Mouse (Mus musculus) limb, embryonic 10.5 days (tissue): ENCODE measurements at regions not wholly inside any gene's neighbourhood (a gene's known extent, or its start where the extent isn't known, plus 50 kb on each side); places are given as distances from the start of the nearest gene placed in this dataset.

Experiments
- DNase-seq: peaks from one replicate; pipeline ENCODE4 v3.0.0-alpha.2; 2017; ENCODE audit warnings: low spot score
- H3K27ac ChIP-seq: fragments of 300-500 bp; sonication (generic); 2 replicates; pipeline ENCODE4 v1.5.1; 2016; ENCODE audit warnings: mild to moderate bottlenecking
- H3K27me3 ChIP-seq: fragments of 300-500 bp; sonication (generic); 2 replicates; pipeline ENCODE4 v1.6.1; 2016; ENCODE audit warnings: low read depth, mild to moderate bottlenecking; ENCODE audit not compliant: poor library complexity, severe bottlenecking
- H3K36me3 ChIP-seq: fragments of 300-500 bp; sonication (generic); 2 replicates; pipeline ENCODE4 v1.6.1; 2016; ENCODE audit warnings: mild to moderate bottlenecking, moderate library complexity
- H3K4me1 ChIP-seq: fragments of 300-500 bp; sonication (generic); 2 replicates; pipeline ENCODE4 v1.6.1; 2016
- H3K4me3 ChIP-seq: fragments of 300-500 bp; sonication (generic); 2 replicates; pipeline ENCODE4 v1.5.1; 2016; ENCODE audit warnings: mild to moderate bottlenecking, moderate library complexity
- H3K9me3 ChIP-seq: fragments of 300-500 bp; sonication (generic); replicated peaks from 2 replicates; pipeline ENCODE4 v1.6.1; 2016; ENCODE audit warnings: mild to moderate bottlenecking
- WGBS: fragments of 180-500 bp; shearing (Covaris S2); methylation state at CpG from one replicate; pipeline ENCODE4 v1.1.7; 2016; 5-methylcytosine and 5-hydroxymethylcytosine counted together

DNA sequence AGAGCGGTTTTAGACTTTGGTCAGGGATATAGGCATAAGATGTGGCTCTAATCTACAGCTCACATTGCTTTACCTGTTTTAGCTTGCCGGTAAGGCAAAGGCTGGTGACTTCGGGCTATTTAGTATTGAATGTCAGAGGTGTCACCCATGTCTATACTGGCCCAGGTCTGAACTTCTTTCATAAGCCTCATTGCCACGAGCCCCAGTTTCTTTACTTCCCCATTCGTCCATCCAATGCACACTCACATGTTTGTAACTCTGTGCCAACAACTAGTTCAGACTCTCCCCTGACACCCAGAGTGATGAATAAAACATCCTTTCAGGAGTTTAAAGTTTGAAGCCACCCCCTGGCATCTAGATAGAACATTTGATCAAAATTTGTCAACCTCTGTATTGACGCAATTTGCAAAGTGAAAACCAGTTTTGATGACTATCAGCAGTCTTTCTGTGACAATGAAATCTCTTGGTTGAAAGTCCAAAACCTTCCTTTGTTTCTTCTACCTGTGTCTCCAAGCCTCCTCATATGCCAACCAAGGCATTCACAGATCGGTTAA lies 288.4 kb downstream of the Ets1 start:
- no peak for DNase-seq
- Histone ChIP-seq H3K4me3 (no peak overlapping the region), H3K36me3 (no peaks in the 10 kb centered on the region), H3K4me1 (no peaks in the 10 kb centered on the region), H3K9me3 (no peaks in the 10 kb centered on the region), H3K27me3 (no peaks in the 10 kb centered on the region), H3K27ac (no peak overlapping the region)
- 93% methylated on average over 7 of the region's 7 CpGs for WGBS

DNA sequence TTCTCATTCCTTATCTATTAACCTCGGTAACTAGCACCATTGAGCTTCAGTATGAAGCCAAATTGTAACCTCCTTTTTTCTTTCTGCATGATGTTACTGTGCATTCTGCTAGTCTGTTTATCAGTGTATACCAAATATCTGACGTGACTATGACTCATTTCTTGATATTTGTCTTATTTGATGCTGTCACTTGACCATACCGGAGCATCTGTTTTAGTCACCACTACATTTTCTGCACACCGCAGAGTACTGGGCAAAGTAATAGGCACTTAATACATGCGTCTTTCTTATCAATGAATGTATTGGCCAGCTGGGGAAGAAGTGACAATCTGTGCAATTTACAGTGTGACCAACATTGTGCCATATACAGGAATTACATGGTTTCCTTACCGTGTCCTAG lies 289.0 kb downstream of the Ets1 start:
- H3K9me3 ChIP-seq: no peaks in the 10 kb centered on the region
- H3K27ac ChIP-seq: no peak overlapping the region
- H3K36me3 ChIP-seq: no peaks in the 10 kb centered on the region
- WGBS: 91% methylated on average over 6 of the region's 6 CpGs
- no peak overlapping the region for H3K4me3 ChIP-seq
- no peaks in the 10 kb centered on the region for H3K4me1 ChIP-seq
- H3K27me3 ChIP-seq: no peaks in the 10 kb centered on the region
- DNase-seq: no peak

DNA sequence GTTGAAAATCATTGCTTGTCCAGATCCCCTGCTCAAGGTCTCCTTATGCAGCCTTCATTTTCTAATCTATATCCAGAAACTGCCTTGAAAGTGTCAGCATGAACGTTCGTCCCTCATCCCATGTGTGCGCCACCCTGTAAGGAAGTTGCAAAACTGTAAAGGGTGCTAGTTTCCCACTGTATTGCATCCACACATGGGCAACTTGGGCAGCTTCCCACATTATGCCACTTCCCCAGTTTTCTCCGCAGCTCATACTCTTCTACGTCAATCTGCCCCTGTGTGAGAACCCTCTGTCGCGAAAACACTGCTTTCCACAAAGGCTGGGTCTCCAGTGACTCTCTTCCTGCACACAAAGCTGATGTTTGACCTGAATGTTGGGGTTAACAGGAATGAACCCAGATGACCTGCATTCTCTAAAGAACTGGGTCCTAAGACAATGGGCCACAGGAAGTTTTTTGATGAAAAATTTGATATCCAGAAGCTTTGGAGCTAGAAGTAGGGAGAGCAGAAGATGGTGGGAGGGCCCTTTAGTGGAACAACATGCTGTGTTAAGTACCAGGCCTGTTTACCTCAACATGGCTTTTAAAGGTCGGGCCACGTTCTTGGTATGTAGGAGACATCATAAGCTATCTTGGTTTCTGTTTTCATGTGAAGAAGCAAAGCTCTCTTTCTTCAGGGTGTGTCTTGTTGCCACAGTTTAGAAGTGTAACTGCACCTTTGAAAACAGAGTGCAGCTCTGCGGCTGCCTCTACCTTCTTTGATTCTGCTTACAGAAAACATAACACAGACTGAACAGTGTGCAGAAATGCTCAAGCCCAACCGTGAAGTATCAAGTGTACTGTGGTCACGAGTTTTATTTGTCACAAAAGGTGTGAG lies 289.9 kb downstream of the Ets1 start:
- 89% methylated on average over 12 of the region's 12 CpGs for WGBS
- no peak overlapping the region for H3K27ac ChIP-seq
- no peaks in the 10 kb centered on the region for H3K36me3 ChIP-seq
- H3K4me3 ChIP-seq: no peak overlapping the region
- no peaks in the 10 kb centered on the region for H3K9me3 ChIP-seq
- H3K4me1 ChIP-seq: peaks cover under 1% of the 10 kb centered on the region; the same call in 1 of the 2 replicates
- no peaks in the 10 kb centered on the region for H3K27me3 ChIP-seq
- no peak for DNase-seq

DNA sequence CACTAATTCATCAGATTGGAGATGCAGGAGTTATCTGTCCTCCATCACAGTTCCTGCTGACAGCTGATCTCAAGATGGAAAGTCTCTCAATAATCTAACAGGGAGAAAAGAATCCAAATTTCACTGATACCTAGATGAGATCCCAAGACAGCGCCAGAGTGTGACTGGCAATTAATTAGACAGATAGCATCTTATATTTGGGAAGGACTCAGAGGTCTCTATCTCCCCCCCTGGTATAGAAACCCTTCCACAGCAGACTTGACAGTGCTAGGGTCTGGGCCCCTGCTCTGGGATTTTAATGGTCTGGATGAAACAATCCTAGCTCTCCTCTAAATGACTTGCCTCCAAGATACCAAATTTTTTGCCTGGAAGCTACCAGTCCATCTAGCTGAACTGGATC lies 291.6 kb downstream of the Ets1 start:
- WGBS: 85% methylated on average over 1 of the region's 1 CpGs
- no peak for DNase-seq
- Histone ChIP-seq H3K27ac (no peak overlapping the region), H3K36me3 (no peaks in the 10 kb centered on the region), H3K27me3 (no peaks in the 10 kb centered on the region), H3K9me3 (no peaks in the 10 kb centered on the region), H3K4me3 (no peak overlapping the region), H3K4me1 (peaks cover 12% of the 10 kb centered on the region)

DNA sequence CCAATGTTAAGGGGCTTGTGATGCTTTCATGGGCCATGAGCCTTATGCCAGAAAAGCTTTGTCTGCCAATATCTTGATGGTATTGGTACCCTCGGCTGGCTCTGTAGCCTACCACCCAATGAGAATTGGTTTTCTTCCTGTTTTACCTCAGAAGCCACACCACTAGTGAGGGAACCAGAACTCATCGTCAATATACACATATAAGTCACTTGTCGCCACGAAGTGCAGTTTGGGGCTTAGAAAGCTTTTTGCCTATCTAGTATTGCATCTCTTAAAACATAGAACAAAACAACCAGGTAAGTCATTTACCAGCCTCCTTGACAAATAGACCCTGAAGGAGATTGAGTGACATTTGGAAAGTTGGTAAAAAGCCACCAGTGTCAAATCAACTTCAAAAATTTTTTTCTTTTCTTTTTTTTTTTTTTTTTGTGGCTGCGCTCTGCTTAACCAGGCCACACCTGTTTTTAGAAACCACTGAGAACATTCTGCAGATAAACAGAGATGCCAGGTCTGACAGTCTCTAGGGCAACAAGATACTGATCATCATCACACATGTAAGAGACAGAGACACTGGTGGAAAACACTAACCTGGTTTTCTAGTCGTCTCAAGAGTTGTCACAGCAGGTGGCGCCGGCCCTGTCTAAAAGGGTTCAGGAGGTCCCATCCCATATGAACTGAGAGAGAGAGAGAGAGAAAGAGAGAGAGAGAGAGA lies 292.4 kb downstream of the Ets1 start:
- Histone ChIP-seq H3K4me1 (peaks cover 15% of the 10 kb centered on the region), H3K4me3 (no peak overlapping the region), H3K27me3 (no peaks in the 10 kb centered on the region), H3K27ac (no peak overlapping the region), H3K36me3 (no peaks in the 10 kb centered on the region), H3K9me3 (no peaks in the 10 kb centered on the region)
- DNase-seq: no peak
- 91% methylated on average over 8 of the region's 8 CpGs for WGBS

DNA sequence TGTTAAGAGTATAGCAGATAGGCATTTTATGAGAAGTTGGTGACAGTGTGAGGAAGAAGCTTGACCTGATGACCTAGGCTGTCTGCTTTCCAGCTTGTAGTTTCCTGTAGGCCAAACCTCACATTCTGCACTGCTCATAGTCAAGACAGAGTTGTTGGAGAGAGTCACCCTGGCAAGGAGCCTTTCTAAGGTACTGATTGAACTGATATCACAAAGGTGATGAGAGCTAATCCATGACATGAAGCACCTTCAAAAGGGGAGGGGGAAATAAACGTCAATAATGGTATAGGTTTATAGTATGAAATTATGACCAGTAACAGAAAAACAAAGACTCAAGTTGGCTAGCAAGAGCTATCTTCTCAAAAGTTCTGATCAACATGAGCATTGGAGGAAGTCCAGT lies 293.3 kb downstream of the Ets1 start:
- WGBS: 89% methylated on average over 1 of the region's 1 CpGs
- DNase-seq: no peak

DNA sequence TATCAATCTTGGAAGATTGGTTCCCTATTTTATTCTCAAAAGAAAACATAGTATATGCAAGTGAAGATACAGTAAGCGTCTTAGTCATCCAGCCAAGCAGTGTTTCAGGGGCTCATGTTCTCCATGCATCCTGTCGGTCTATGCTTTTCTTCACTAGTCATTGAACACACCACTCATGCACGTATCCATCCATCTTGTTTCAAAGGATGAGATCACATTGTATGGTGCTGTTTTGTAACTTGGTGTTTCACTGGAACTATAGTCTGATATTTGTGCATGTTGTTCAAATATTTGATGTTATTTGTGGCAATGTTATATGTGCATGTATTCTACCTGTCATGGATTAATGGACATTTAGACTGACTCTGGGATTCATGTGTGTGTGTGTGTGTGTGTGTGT lies 293.8 kb downstream of the Ets1 start:
- peaks cover 24% of the 10 kb centered on the region for H3K4me1 ChIP-seq
- 89% methylated on average over 3 of the region's 3 CpGs for WGBS
- no peak overlapping the region for H3K27ac ChIP-seq
- no peaks in the 10 kb centered on the region for H3K9me3 ChIP-seq
- no peaks in the 10 kb centered on the region for H3K27me3 ChIP-seq
- H3K36me3 ChIP-seq: no peaks in the 10 kb centered on the region
- no peak overlapping the region for H3K4me3 ChIP-seq
- no peak for DNase-seq

More for the DNA sequence above, 293.3 kb downstream of the Ets1 start:
- Histone ChIP-seq H3K27ac (no peak overlapping the region), H3K27me3 (no peaks in the 10 kb centered on the region), H3K9me3 (no peaks in the 10 kb centered on the region), H3K36me3 (no peaks in the 10 kb centered on the region), H3K4me3 (no peak overlapping the region), H3K4me1 (peaks cover 22% of the 10 kb centered on the region)

DNA sequence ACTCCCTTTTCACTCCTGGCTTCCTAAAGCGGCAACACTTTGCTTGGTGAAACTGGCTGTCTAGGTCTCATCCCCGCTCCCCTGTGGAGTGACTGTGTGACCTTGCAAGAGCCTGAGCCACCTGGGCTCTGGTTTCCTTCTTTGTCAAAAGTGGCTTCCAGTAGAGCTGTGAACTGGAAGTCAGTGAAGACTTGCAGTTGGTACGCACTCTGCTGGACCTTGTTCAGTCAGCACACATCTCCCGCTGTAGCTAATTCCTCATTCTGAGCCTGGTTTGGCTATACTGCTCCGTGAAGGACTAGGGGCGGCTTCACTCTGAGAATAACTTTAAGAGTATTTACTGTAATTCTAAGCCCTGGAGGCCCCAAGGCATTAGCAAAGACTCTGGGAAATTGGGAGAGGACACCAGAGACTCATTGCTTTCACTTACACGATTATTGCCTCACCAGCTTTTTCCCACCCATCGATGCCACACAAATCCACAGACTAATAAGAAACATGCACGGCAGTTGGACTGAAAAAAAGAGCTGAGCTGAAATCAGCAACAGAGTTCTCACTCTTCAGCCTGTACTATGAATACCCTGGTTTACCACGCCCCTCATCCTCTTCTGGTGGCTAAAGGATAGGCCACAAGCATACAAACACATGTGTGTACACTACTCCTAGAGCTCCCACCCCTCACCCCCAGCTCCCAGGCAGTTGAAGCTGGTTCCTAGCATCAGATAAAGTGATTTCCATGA lies 295.4 kb downstream of the Ets1 start:
- H3K4me1 ChIP-seq: peaks cover 30% of the 10 kb centered on the region
- H3K9me3 ChIP-seq: no peaks in the 10 kb centered on the region
- DNase-seq: no peak
- no peaks in the 10 kb centered on the region for H3K27me3 ChIP-seq
- WGBS: 66% methylated on average over 10 of the region's 10 CpGs
- H3K4me3 ChIP-seq: no peak overlapping the region
- H3K36me3 ChIP-seq: no peaks in the 10 kb centered on the region
- peak overlapping the region; percentile 66 for H3K27ac ChIP-seq

DNA sequence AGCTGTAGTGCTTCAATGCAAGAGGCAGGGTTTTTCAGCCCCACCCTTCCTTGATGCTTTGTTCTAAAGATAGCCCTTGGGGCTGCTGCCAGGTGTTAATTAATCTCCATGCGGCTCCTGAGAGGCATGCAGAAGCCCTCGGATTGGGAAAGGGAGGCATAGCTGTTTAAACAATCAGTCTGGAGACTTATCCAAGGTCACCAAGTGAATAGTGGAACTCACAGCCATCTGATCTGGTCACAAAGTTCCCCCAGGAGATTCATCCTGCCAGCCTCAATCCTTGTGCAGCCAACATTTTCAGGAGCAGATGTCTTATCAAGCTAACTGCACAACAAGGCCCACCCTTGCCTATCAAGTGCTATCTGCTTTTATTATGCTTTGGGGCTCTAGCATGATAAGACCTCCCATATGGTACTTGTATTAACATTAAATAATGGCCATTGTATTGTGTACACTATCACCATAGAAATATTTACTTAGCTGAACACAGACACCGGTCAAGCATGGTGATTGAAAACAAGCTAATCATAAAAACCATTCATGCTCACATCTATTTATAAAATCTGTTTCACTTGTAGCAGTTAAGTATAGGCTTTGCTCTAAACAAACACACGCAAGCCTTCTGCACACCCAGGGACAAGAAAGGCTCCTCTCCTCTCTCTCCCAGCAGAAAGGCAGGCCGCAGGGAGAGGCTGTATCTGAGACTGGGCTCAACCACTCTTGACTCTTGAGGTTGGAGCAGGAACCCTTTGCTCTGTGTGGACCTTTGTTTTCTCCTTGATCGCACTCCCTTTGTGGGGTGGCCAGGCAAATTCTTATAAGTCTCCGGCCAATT lies 297.4 kb downstream of the Ets1 start:
- 79% methylated on average over 7 of the region's 7 CpGs for WGBS
- DNase-seq: no peak
- Histone ChIP-seq H3K27me3 (no peaks in the 10 kb centered on the region), H3K4me1 (peaks cover 38% of the 10 kb centered on the region), H3K4me3 (no peak overlapping the region), H3K27ac (0 out of 2 replicates have a peak overlapping the region, but pooled peaks have one; percentile 14), H3K36me3 (no peaks in the 10 kb centered on the region), H3K9me3 (no peaks in the 10 kb centered on the region)

DNA sequence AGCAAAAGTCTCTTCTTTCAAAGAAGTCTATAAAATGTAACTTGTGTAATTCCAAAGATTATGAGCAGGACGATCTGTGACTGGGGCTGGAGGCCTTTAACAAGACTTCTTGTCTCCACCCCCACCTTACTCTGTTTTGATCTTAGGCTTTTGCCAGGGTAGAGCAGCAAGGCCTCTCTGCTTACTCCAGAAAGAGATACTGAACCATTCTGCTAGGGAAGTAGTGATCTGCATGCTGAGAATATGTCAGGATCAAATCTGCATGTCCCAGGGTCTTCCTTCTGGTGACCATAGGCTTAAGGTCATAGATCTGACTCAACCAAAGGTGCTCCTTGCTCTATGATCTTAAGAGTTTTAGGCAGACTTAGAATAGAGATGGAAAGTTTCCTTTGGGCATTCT lies 298.4 kb downstream of the Ets1 start:
- DNase-seq: no peak
- Histone ChIP-seq H3K36me3 (no peaks in the 10 kb centered on the region), H3K4me1 (peaks cover 38% of the 10 kb centered on the region), H3K4me3 (no peak overlapping the region), H3K9me3 (no peaks in the 10 kb centered on the region), H3K27me3 (no peaks in the 10 kb centered on the region), H3K27ac (no peak overlapping the region)
- 46% methylated on average over 1 of the region's 1 CpGs for WGBS

DNA sequence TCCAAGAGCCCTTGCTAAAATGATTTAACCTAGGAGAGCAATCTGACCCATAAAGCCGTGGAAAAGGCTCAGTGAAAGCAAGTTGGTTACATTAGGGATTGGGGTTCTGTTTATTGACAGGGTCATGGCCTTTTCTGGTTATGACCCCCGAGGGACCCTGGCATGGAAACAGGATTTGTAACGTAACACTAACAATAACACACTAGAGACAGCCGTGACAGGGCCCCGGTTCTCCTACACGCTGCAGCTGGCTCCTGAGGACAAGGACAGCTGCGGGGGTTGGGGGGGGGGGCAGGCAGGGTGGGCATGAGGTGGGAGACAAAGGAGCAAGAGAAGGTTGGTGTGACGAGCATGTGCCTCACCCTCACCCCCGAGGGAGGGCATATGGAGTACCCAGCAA lies 300.4 kb downstream of the Ets1 start:
- Histone ChIP-seq H3K4me1 (peaks cover 44% of the 10 kb centered on the region), H3K9me3 (no peaks in the 10 kb centered on the region), H3K36me3 (no peaks in the 10 kb centered on the region), H3K27ac (peak overlapping the region; percentile 40; the same call in 1 of the 2 replicates), H3K27me3 (no peaks in the 10 kb centered on the region), H3K4me3 (no peak overlapping the region)
- DNase-seq: peak; percentile 52
- 47% methylated on average over 9 of the region's 9 CpGs for WGBS

DNA sequence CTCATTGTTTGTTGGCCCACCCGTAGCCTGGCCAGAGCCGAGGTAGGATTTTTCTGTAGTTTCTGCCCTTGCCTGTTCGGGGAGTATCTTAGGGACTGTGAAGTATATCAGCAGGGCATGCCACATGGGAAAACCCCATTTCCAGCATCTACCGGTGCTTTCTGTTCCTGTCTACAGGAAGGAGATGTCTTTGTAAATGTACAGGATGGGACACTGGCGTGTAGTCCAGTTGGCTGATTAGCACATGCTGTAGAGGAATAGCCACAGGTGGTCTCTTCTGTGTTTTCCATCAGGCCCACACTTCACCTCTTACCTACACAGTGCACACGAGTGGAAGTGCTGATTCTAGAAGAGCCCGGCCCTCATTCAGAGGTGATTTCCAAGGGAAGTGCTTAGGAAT lies 301.4 kb downstream of the Ets1 start:
- 90% methylated on average over 7 of the region's 7 CpGs for WGBS
- no peak overlapping the region for H3K4me3 ChIP-seq
- H3K27ac ChIP-seq: peak overlapping the region; percentile 3
- H3K27me3 ChIP-seq: no peaks in the 10 kb centered on the region
- no peaks in the 10 kb centered on the region for H3K36me3 ChIP-seq
- H3K9me3 ChIP-seq: no peaks in the 10 kb centered on the region
- DNase-seq: no peak
- H3K4me1 ChIP-seq: peaks cover 40% of the 10 kb centered on the region
